Mouse (Mus musculus) MEL (cell line): Measurements from ENCODE around the gene Trap1. TPM values are rescaled to one million over a fixed set of nuclear protein-coding genes. Genes with fewer than 3 reads are reported as not detected.

Source experiments
- DNase-seq: peaks from one replicate; pipeline ENCODE4 v3.0.0; 2011; ENCODE audit warnings: low read depth, low spot score
- H3K27ac ChIP-seq: 2 replicates; pipeline ENCODE4 v1.5.1; 2012; ENCODE audit warnings: low read depth, mild to moderate bottlenecking, control low read depth, low read length, moderate library complexity; ENCODE audit not compliant: control insufficient read depth
- H3K27me3 ChIP-seq, 2 experiments: fragments of 150-350 bp in 1 of 2; sonication (generic) in 1 of 2; 2 replicates each; pipeline ENCODE4 v1.6.1; 2012; ENCODE audit warnings: low read length in 2 of 2, mild to moderate bottlenecking in 2 of 2, improper control_type of control experiment in 1 of 2, moderate library complexity in 1 of 2; ENCODE audit not compliant: insufficient read depth in 2 of 2, control insufficient read depth in 1 of 2
- H3K36me3 ChIP-seq, 2 experiments: 2 replicates each; pipeline ENCODE4 v1.6.1; 2012 to 2014; ENCODE audit warnings: low read length in 2 of 2, improper control_type of control experiment in 1 of 2, inconsistent platforms in 1 of 2, mild to moderate bottlenecking in 1 of 2; ENCODE audit not compliant: insufficient read depth in 2 of 2, control insufficient read depth in 1 of 2
- H3K4me1 ChIP-seq, 2 experiments: fragments of 150-350 bp in 1 of 2; sonication (generic) in 1 of 2; 2 replicates each; pipeline ENCODE4 v1.6.1; 2012; ENCODE audit warnings: low read length in 2 of 2, improper control_type of control experiment in 1 of 2, mild to moderate bottlenecking in 1 of 2; ENCODE audit not compliant: insufficient read depth in 2 of 2, control insufficient read depth in 1 of 2
- H3K4me3 ChIP-seq, 2 experiments: fragments of 150-350 bp in 1 of 2; sonication (generic) in 1 of 2; 2 replicates each; pipeline ENCODE4 v1.5.1; 2012; ENCODE audit warnings: low read depth in 2 of 2, low read length in 2 of 2, mild to moderate bottlenecking in 2 of 2, moderate library complexity in 2 of 2, control low read depth in 1 of 2, improper control_type of control experiment in 1 of 2; ENCODE audit not compliant: control insufficient read depth in 1 of 2, insufficient read depth in 1 of 2
- H3K79me2 ChIP-seq: 2 replicates; pipeline ENCODE4 v1.6.1; 2012; ENCODE audit warnings: mild to moderate bottlenecking, low read length, moderate library complexity; ENCODE audit not compliant: control insufficient read depth, poor library complexity, insufficient read depth
- H3K9ac ChIP-seq: 2 replicates; pipeline ENCODE4 v1.6.1; 2012; ENCODE audit warnings: low read depth, mild to moderate bottlenecking, control low read depth, low read length, moderate library complexity; ENCODE audit not compliant: control insufficient read depth, poor library complexity, severe bottlenecking
- H3K9me3 ChIP-seq: fragments of 150-350 bp; sonication (generic); replicated peaks from 2 replicates; pipeline ENCODE4 v1.6.1; 2012; ENCODE audit warnings: mild to moderate bottlenecking, low read length, improper control_type of control experiment, moderate library complexity; ENCODE audit not compliant: insufficient read depth
- CHD1 ChIP-seq: IDR thresholded peaks from 2 replicates; pipeline ENCODE4 v1.6.1; 2012; ENCODE audit warnings: low read depth, mild to moderate bottlenecking, inconsistent platforms, low read length, improper control_type of control experiment
- CHD2 ChIP-seq: IDR thresholded peaks from 2 replicates; pipeline ENCODE4 v1.6.1; 2011; ENCODE audit warnings: low read length, improper control_type of control experiment
- E2F4 ChIP-seq: IDR thresholded peaks from 2 replicates; pipeline ENCODE4 v1.6.1; 2011; ENCODE audit warnings: low read depth, low read length, improper control_type of control experiment, borderline replicate concordance
- ELF1 ChIP-seq: IDR thresholded peaks from 2 replicates; pipeline ENCODE4 v1.6.1; 2014; ENCODE audit warnings: low read depth, mild to moderate bottlenecking, inconsistent platforms, low read length, improper control_type of control experiment, moderate library complexity
- EP300 ChIP-seq, 2 experiments: IDR thresholded peaks; 2 replicates each; pipeline ENCODE4 v1.6.1; 2011; ENCODE audit warnings: improper control_type of control experiment in 2 of 2, low read length in 2 of 2, low read depth in 1 of 2, mild to moderate bottlenecking in 1 of 2
- GABPA ChIP-seq: IDR thresholded peaks from 2 replicates; pipeline ENCODE4 v1.6.1; 2012; ENCODE audit warnings: low read depth, mild to moderate bottlenecking, inconsistent platforms, low read length, improper control_type of control experiment, moderate library complexity
- GATA1 ChIP-seq: IDR thresholded peaks from 2 replicates; pipeline ENCODE4 v1.6.1; 2011; ENCODE audit warnings: low read depth, low read length, improper control_type of control experiment
- JUND ChIP-seq: IDR thresholded peaks from 2 replicates; pipeline ENCODE4 v1.6.1; 2011; ENCODE audit warnings: low read depth, mild to moderate bottlenecking, improper control_type of control experiment, low read length
- KAT2A ChIP-seq: conservative IDR thresholded peaks from 2 replicates; pipeline ENCODE4 v1.6.1; 2012; ENCODE audit warnings: low read depth, low read length, improper control_type of control experiment, inconsistent platforms
- MAX ChIP-seq: IDR thresholded peaks from 2 replicates; pipeline ENCODE4 v1.6.1; 2011; ENCODE audit warnings: low read length, improper control_type of control experiment
- MEF2A ChIP-seq: IDR thresholded peaks from 2 replicates; pipeline ENCODE4 v1.6.1; 2014; ENCODE audit warnings: low read depth, mild to moderate bottlenecking, inconsistent platforms, low read length, improper control_type of control experiment; ENCODE audit not compliant: poor library complexity, insufficient replicate concordance, severe bottlenecking; ENCODE audit errors: extremely low read depth
- MXI1 ChIP-seq: IDR thresholded peaks from 2 replicates; pipeline ENCODE4 v1.6.1; 2011; ENCODE audit warnings: mild to moderate bottlenecking, low read depth, low read length, improper control_type of control experiment
- MYB ChIP-seq: IDR thresholded peaks from 2 replicates; pipeline ENCODE4 v1.6.1; 2011; ENCODE audit warnings: mild to moderate bottlenecking, low read depth, low read length, improper control_type of control experiment
- NELFE ChIP-seq: IDR thresholded peaks from 2 replicates; pipeline ENCODE4 v1.6.1; 2011; ENCODE audit warnings: low read depth, low read length, improper control_type of control experiment
- NRF1 ChIP-seq: IDR thresholded peaks from 2 replicates; pipeline ENCODE4 v1.6.1; 2014; ENCODE audit warnings: low read depth, mild to moderate bottlenecking, inconsistent platforms, low read length, improper control_type of control experiment, moderate library complexity; ENCODE audit not compliant: poor library complexity, insufficient read depth, severe bottlenecking
- POLR2A ChIP-seq, 2 experiments: IDR thresholded peaks; 2 replicates each; pipeline ENCODE4 v1.6.1; 2011 to 2012; ENCODE audit warnings: low read length in 2 of 2, mild to moderate bottlenecking in 2 of 2, control low read depth in 1 of 2, improper control_type of control experiment in 1 of 2, low read depth in 1 of 2, moderate library complexity in 1 of 2; ENCODE audit not compliant: control insufficient read depth in 1 of 2, insufficient read depth in 1 of 2, poor library complexity in 1 of 2
- RAD21 ChIP-seq: IDR thresholded peaks from 2 replicates; pipeline ENCODE4 v1.6.1; 2011; ENCODE audit warnings: mild to moderate bottlenecking, low read depth, low read length, improper control_type of control experiment
- RCOR1 ChIP-seq: IDR thresholded peaks from 2 replicates; pipeline ENCODE4 v1.6.1; 2012; ENCODE audit warnings: low read depth, mild to moderate bottlenecking, inconsistent platforms, low read length, improper control_type of control experiment
- SIN3A ChIP-seq: IDR thresholded peaks from 2 replicates; pipeline ENCODE4 v1.6.1; 2012; ENCODE audit warnings: low read length, improper control_type of control experiment, inconsistent platforms
- TAL1 ChIP-seq: IDR thresholded peaks from 2 replicates; pipeline ENCODE4 v1.6.1; 2012; ENCODE audit warnings: mild to moderate bottlenecking, inconsistent platforms, low read length, moderate library complexity, mixed read lengths
- TBP ChIP-seq: IDR thresholded peaks from 2 replicates; pipeline ENCODE4 v1.8.0; 2011; ENCODE audit warnings: low read depth, low read length, improper control_type of control experiment
- TCF12 ChIP-seq: IDR thresholded peaks from 2 replicates; pipeline ENCODE4 v1.6.1; 2014; ENCODE audit warnings: low read depth, mild to moderate bottlenecking, inconsistent platforms, low read length, improper control_type of control experiment, moderate library complexity
- UBTF ChIP-seq: IDR thresholded peaks from 2 replicates; pipeline ENCODE4 v1.6.1; 2012; ENCODE audit warnings: low read depth, mild to moderate bottlenecking, inconsistent platforms, low read length, improper control_type of control experiment, moderate library complexity, borderline replicate concordance; ENCODE audit not compliant: insufficient read depth
- ZC3H11A ChIP-seq: IDR thresholded peaks from 2 replicates; pipeline ENCODE4 v1.6.1; 2012; ENCODE audit warnings: low read depth, mild to moderate bottlenecking, inconsistent platforms, low read length, improper control_type of control experiment
- ZNF384 ChIP-seq: IDR thresholded peaks from 2 replicates; pipeline ENCODE4 v1.6.1; 2012; ENCODE audit warnings: low read depth, mild to moderate bottlenecking, inconsistent platforms, low read length, improper control_type of control experiment
- polyA plus RNA-seq, 2 experiments: library from polyadenylated mRNA; stranded (reverse) in 1 of 2; unstranded in 1 of 2; fragments of >175 nt in 1 of 2; fragments of >200 nt in 1 of 2; gene quantifications; 2 replicates each; pipeline versions ENCODE4 v1.2.1 to v1.2.4; 2012; ENCODE audit warnings: low replicate concordance in 2 of 2, low read depth in 1 of 2; ENCODE audit not compliant: insufficient read length in 2 of 2, insufficient read depth in 1 of 2, missing spikeins in 1 of 2
- total RNA-seq: library from RNA; depleted of rRNA; stranded (reverse); fragments of 300-350 nt; gene quantifications from 2 replicates; pipeline ENCODE4 v1.2.3, GENCODE M21; 2012

The Trap1 gene
- total and polyA plus RNA-seq, 3 experiments = 120 to 299 (median 214) TPM

DNA sequence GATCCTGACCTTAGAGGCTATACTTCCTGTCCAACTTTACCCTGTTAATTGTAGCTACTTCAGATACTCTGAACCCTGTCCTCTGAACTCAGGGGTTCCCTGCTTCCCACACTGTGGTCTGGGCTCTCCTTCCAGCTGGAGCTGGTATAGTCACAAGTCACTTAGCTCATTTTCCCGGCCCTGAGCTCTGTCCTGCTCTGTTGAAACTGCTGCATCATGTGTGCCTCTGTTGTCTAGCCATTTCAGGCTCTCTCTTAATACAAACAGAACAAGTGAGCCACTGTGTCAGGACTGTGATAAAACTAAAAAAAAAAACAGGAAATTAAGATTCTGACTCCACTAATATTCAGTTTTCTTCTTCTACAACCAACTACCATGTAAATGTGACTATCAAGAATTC is 51.0 kb downstream of the Trap1 start:
- H3K9me3 ChIP-seq = no peaks in the 10 kb centered on the region
- H3K27ac ChIP-seq = no peak overlapping the region
- H3K36me3 ChIP-seq = peaks cover 0 to 6% of the 10 kb centered on the region in 2 experiments; a peak in 1 of 4 replicates
- no peak for TF ChIP-seq GABPA
- no peak for TF ChIP-seq TBP
- no peak for TF ChIP-seq TCF12
- no peak for TF ChIP-seq RCOR1
- no peak for TF ChIP-seq UBTF
- TF ChIP-seq MXI1 = no peak
- 0 out of 2 replicates have a peak, but pooled peaks have one; percentile 19 for TF ChIP-seq GATA1
- TF ChIP-seq RAD21 = no peak
- no peak for TF ChIP-seq ELF1
- no peak for TF ChIP-seq TAL1
- TF ChIP-seq CHD2 = no peak
- TF ChIP-seq KAT2A = no peak
- peak; percentile 64 for TF ChIP-seq ZNF384
- no peak for TF ChIP-seq JUND
- TF ChIP-seq E2F4 = no peak
- TF ChIP-seq NELFE = no peak
- no peak for TF ChIP-seq POLR2A (IDR thresholded peaks at IDR 0.05; ENCODE audit: control insufficient read depth in 1 of 2, insufficient read depth in 1 of 2, low read depth in 1 of 2, low read length in 2 of 2, poor library complexity in 1 of 2)
- TF ChIP-seq MEF2A = no peak
- peak in 1 of 2 experiments; percentile 26; a peak in 1 of 4 replicates for TF ChIP-seq EP300 (IDR thresholded peaks at IDR 0.05; ENCODE audit: low read depth in 1 of 2, low read length in 2 of 2)
- TF ChIP-seq NRF1 = no peak
- no peak for TF ChIP-seq MYB
- TF ChIP-seq ZC3H11A = no peak
- TF ChIP-seq MAX = no peak
- TF ChIP-seq SIN3A = no peak
- TF ChIP-seq CHD1 = no peak
- no peaks in the 10 kb centered on the region for H3K27me3 ChIP-seq
- peak; percentile 53 for DNase-seq
- no peak overlapping the region for H3K9ac ChIP-seq
- peaks cover 0 to 8% of the 10 kb centered on the region in 2 experiments; a peak in 3 of 4 replicates for H3K4me1 ChIP-seq
- H3K4me3 ChIP-seq = no peak overlapping the region
- no peaks in the 10 kb centered on the region for H3K79me2 ChIP-seq
